Mouse (Mus musculus): ENCODE results near the gene Ripor3. TPM values are rescaled to one million over a fixed set of nuclear protein-coding genes. Genes with fewer than 3 reads are reported as not detected.

Ripor3 gene
- polyA plus RNA-seq, 1 experiment from 2014 or later: 1.6 TPM

GRCm38 (mm10) chr2:168026467-168026866, 16.0 kb upstream of the Ripor3 start:
- 18% methylated on average over 3 of the region's 3 CpGs for WGBS (ENCODE audit: insufficient replicate concordance)
- Histone ChIP-seq H3K9me3 (replicated peaks) (peaks cover 9% of the 10 kb centered on the region; the same call in 1 of the 2 replicates), H3K4me2 (no peak overlapping the region), H3K36me3 (no peaks in the 10 kb centered on the region; the same call in 1 of the 2 replicates), H3K9ac (no peak overlapping the region), H3K27me3 (no peaks in the 10 kb centered on the region), H3K4me3 (replicated peaks) (no peak overlapping the region), H3K27ac (no peak overlapping the region), H3K4me1 (replicated peaks) (peaks cover 25% of the 10 kb centered on the region)
- ATAC-seq (ENCODE audit: low read depth) (no peak), DNase-seq (no peak)

- Histone ChIP-seq H3K27ac (no peak overlapping the region), H3K4me1 (replicated peaks) (peaks cover 25% of the 10 kb centered on the region), H3K36me3 (no peaks in the 10 kb centered on the region; the same call in 1 of the 2 replicates), H3K9me3 (replicated peaks) (peaks cover 9% of the 10 kb centered on the region; the same call in 1 of the 2 replicates), H3K9ac (no peak overlapping the region), H3K4me2 (no peak overlapping the region), H3K27me3 (no peaks in the 10 kb centered on the region), H3K4me3 (replicated peaks) (no peak overlapping the region)
- WGBS (ENCODE audit: insufficient replicate concordance): 67% methylated on average over 8 of the region's 8 CpGs
- ATAC-seq (ENCODE audit: low read depth): no peak
- no peak for DNase-seq
These were observed 15.5 kb upstream of the Ripor3 start for GRCm38 (mm10) chr2:168025882-168026281.

DNA sequence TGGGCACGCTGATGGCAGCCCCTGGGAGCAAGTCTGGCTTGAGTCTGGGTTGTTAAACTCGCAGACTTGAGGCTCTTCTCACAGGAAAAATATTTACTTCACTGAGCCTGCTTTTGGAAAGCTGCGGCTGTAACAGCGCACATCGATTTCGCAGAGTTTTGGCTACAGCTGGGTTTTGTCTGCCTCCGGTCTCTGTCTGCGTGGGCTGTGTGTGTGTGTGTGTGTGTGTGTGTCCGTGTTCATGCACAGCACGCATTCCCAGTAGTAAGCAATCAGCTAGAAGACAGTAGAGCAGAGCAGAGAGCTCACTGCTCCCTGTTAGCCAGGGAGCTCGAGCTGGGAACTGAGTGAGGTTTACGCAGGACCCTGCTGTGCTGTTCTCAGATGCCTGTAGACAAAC, 14.8 kb upstream of the Ripor3 start:
- Histone ChIP-seq H3K4me2 (no peak overlapping the region), H3K4me3 (replicated peaks) (no peak overlapping the region), H3K36me3 (no peaks in the 10 kb centered on the region; the same call in 1 of the 2 replicates), H3K27ac (no peak overlapping the region), H3K9ac (no peak overlapping the region), H3K9me3 (replicated peaks) (peaks cover 9% of the 10 kb centered on the region; the same call in 1 of the 2 replicates), H3K4me1 (replicated peaks) (peaks cover 25% of the 10 kb centered on the region), H3K27me3 (no peaks in the 10 kb centered on the region)
- 71% methylated on average over 12 of the region's 12 CpGs for WGBS (ENCODE audit: insufficient replicate concordance)
- ATAC-seq (ENCODE audit: low read depth): no peak
- DNase-seq: no peak

- H3K27ac ChIP-seq: no peak overlapping the region
- H3K4me2 ChIP-seq: no peak overlapping the region
- DNase-seq: no peak
- no peak overlapping the region for H3K9ac ChIP-seq
- H3K4me3 ChIP-seq (replicated peaks): no peak overlapping the region
- peak; percentile 48 for ATAC-seq (ENCODE audit: low read depth)
- peaks cover 6% of the 10 kb centered on the region; the same call in 1 of the 2 replicates for H3K9me3 ChIP-seq (replicated peaks)
- 17% methylated on average over 3 of the region's 3 CpGs for WGBS (ENCODE audit: insufficient replicate concordance)
- no peaks in the 10 kb centered on the region for H3K27me3 ChIP-seq
- no peaks in the 10 kb centered on the region; the same call in 1 of the 2 replicates for H3K36me3 ChIP-seq
- peaks cover 25% of the 10 kb centered on the region for H3K4me1 ChIP-seq (replicated peaks)
These were observed 13.5 kb upstream of the Ripor3 start for GRCm38 (mm10) chr2:168023763-168024402.

GRCm38 (mm10) chr2:168019201-168019715, 8.8 kb upstream of the Ripor3 start:
- DNase-seq (no peak), ATAC-seq (ENCODE audit: low read depth) (no peak)
- 79% methylated on average over 9 of the region's 9 CpGs for WGBS (ENCODE audit: insufficient replicate concordance)
- no peaks in the 10 kb centered on the region for H3K9me3 ChIP-seq (replicated peaks)
- H3K4me2 ChIP-seq: no peak overlapping the region
- no peak overlapping the region for H3K27ac ChIP-seq
- H3K27me3 ChIP-seq: no peaks in the 10 kb centered on the region
- H3K9ac ChIP-seq: no peak overlapping the region
- no peaks in the 10 kb centered on the region for H3K36me3 ChIP-seq
- H3K4me1 ChIP-seq (replicated peaks): peaks cover 29% of the 10 kb centered on the region
- no peak overlapping the region for H3K4me3 ChIP-seq (replicated peaks)

GRCm38 (mm10) chr2:168016951-168017391, 6.6 kb upstream of the Ripor3 start:
- Histone ChIP-seq H3K9ac (no peak overlapping the region), H3K36me3 (no peaks in the 10 kb centered on the region), H3K4me1 (replicated peaks) (peaks cover 10% of the 10 kb centered on the region; the same call in 1 of the 2 replicates), H3K4me2 (no peak overlapping the region), H3K4me3 (replicated peaks) (no peak overlapping the region), H3K9me3 (replicated peaks) (no peaks in the 10 kb centered on the region), H3K27ac (no peak overlapping the region), H3K27me3 (no peaks in the 10 kb centered on the region)
- peak; percentile 41 for DNase-seq
- WGBS (ENCODE audit: insufficient replicate concordance): 36% methylated on average over 5 of the region's 5 CpGs
- ATAC-seq (ENCODE audit: low read depth): no peak

- Histone ChIP-seq H3K9ac (no peak overlapping the region), H3K9me3 (replicated peaks) (no peaks in the 10 kb centered on the region), H3K4me3 (replicated peaks) (no peak overlapping the region), H3K36me3 (no peaks in the 10 kb centered on the region), H3K27ac (no peak overlapping the region), H3K27me3 (no peaks in the 10 kb centered on the region), H3K4me2 (no peak overlapping the region), H3K4me1 (replicated peaks) (peaks cover 21% of the 10 kb centered on the region)
- WGBS (ENCODE audit: insufficient replicate concordance): 22% methylated on average over 11 of the region's 11 CpGs
- ATAC-seq (ENCODE audit: low read depth) (no peak), DNase-seq (no peak)
These were observed 475 bp upstream of the Ripor3 start for GRCm38 (mm10) chr2:168010893-168011292.

- no peaks in the 10 kb centered on the region for H3K9me3 ChIP-seq (replicated peaks)
- H3K4me2 ChIP-seq: no peak overlapping the region
- H3K4me3 ChIP-seq (replicated peaks): no peak overlapping the region
- no peak overlapping the region for H3K9ac ChIP-seq
- WGBS (ENCODE audit: insufficient replicate concordance): 67% methylated on average over 3 of the region's 3 CpGs
- ATAC-seq (ENCODE audit: low read depth): no peak
- H3K27ac ChIP-seq: no peak overlapping the region
- DNase-seq: no peak
- H3K36me3 ChIP-seq: no peaks in the 10 kb centered on the region
- peaks cover 29% of the 10 kb centered on the region for H3K4me1 ChIP-seq (replicated peaks)
- H3K27me3 ChIP-seq: no peaks in the 10 kb centered on the region
These were observed 2.3 kb downstream of the Ripor3 start for GRCm38 (mm10) chr2:168008132-168008531.

- 70% methylated on average over 6 of the region's 6 CpGs for WGBS (ENCODE audit: insufficient replicate concordance)
- DNase-seq (no peak), ATAC-seq (ENCODE audit: low read depth) (no peak)
- H3K9ac ChIP-seq: no peak overlapping the region
- no peaks in the 10 kb centered on the region for H3K27me3 ChIP-seq
- H3K9me3 ChIP-seq (replicated peaks): no peaks in the 10 kb centered on the region
- H3K27ac ChIP-seq: no peak overlapping the region; the same call in 1 of the 2 replicates
- H3K4me3 ChIP-seq (replicated peaks): no peak overlapping the region
- H3K4me2 ChIP-seq: no peak overlapping the region
- H3K4me1 ChIP-seq (replicated peaks): peaks cover 27% of the 10 kb centered on the region
- no peaks in the 10 kb centered on the region for H3K36me3 ChIP-seq
These were observed 3.9 kb downstream of the Ripor3 start for GRCm38 (mm10) chr2:168006489-168006888.

GRCm38 (mm10) chr2:168005616-168006015, 4.8 kb downstream of the Ripor3 start:
- no peaks in the 10 kb centered on the region for H3K9me3 ChIP-seq (replicated peaks)
- no peaks in the 10 kb centered on the region for H3K27me3 ChIP-seq
- H3K36me3 ChIP-seq: no peaks in the 10 kb centered on the region
- WGBS (ENCODE audit: insufficient replicate concordance): 21% methylated on average over 3 of the region's 3 CpGs
- no peak overlapping the region for H3K4me2 ChIP-seq
- H3K4me1 ChIP-seq (replicated peaks): peaks cover 23% of the 10 kb centered on the region
- ATAC-seq (ENCODE audit: low read depth) (0 out of 2 replicates have a peak, but pooled peaks have one; percentile 34), DNase-seq (no peak)
- H3K9ac ChIP-seq: no peak overlapping the region
- no peak overlapping the region for H3K4me3 ChIP-seq (replicated peaks)
- H3K27ac ChIP-seq: no peak overlapping the region

GRCm38 (mm10) chr2:168005005-168005404, 5.4 kb downstream of the Ripor3 start:
- Histone ChIP-seq H3K4me3 (replicated peaks) (no peak overlapping the region), H3K4me2 (no peak overlapping the region), H3K4me1 (replicated peaks) (peaks cover 21% of the 10 kb centered on the region), H3K9me3 (replicated peaks) (no peaks in the 10 kb centered on the region), H3K36me3 (0 out of 2 replicates have a peak, but pooled peaks cover 6% of the 10 kb centered on the region), H3K27me3 (no peaks in the 10 kb centered on the region), H3K9ac (no peak overlapping the region), H3K27ac (no peak overlapping the region)
- ATAC-seq (ENCODE audit: low read depth): no peak
- 66% methylated on average over 3 of the region's 3 CpGs for WGBS (ENCODE audit: insufficient replicate concordance)
- no peak for DNase-seq

DNA sequence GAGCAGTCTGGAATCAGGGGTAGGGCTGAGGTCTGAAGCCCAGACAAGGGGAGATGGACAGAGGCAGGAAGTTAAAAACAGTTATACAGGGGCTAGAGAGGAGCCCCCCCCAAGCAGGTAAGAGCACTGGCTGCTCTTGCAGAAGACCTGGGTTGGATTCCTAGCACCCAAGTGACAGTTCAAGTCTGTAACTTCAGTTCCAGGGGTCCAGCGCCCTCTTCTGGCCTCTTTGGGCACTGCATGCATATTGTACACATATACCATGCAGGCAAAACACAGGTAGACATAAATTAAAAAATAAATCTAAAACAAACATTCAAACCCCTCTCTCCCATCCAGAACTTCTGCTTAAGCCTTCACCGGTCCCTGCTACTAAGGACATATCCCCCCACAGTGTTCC, 6.0 kb downstream of the Ripor3 start:
- no peak overlapping the region for H3K4me3 ChIP-seq (replicated peaks)
- no peak for ATAC-seq (ENCODE audit: low read depth)
- no peaks in the 10 kb centered on the region for H3K27me3 ChIP-seq
- no peak overlapping the region for H3K27ac ChIP-seq
- no peak overlapping the region for H3K4me2 ChIP-seq
- WGBS (ENCODE audit: insufficient replicate concordance): 55% methylated on average over 2 of the region's 2 CpGs
- H3K36me3 ChIP-seq: 0 out of 2 replicates have a peak, but pooled peaks cover 7% of the 10 kb centered on the region
- DNase-seq: no peak
- H3K9me3 ChIP-seq (replicated peaks): no peaks in the 10 kb centered on the region
- peaks cover 21% of the 10 kb centered on the region for H3K4me1 ChIP-seq (replicated peaks)
- H3K9ac ChIP-seq: no peak overlapping the region
